Mouse (Mus musculus): ENCODE results near the gene Gm4565. TPM values are rescaled to one million over a fixed set of nuclear protein-coding genes. Genes with fewer than 3 reads are reported as not detected.
"Not testable (repeated sequence)": the region's sequence is repeated elsewhere in the genome, so short reads cannot be mapped to it uniquely, and the experiment has no call there.

Gene Gm4565
- total RNA-seq (2021), result not detected
- long read RNA-seq, result 0 reads

DNA sequence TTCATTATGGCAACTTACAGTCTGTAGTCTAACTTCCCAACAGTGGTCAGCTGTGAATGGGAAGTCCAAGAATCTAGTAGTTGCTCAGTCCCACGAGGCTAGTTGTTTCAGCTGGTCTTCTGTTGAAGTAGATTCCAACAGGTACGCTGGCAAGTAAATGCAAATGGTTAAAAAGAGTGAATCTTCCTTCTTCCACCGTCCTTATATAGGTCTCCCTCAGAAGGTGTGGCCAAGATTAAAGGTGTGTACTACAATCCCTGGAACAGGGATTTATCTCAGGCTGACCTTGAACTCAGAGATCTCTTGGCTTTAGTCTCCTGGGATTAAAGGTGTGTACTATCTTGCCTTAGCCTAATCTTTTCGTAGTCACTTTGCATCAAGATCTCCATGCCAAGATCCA, at the start of gene Gm4565:
TSS of gene Gm4565 (minus strand) at position 101 of the 400 bp plus-strand sequence.
- not testable (repeated sequence) for DNase-seq (ENCODE audit: low spot score in 2 of 2)

DNA sequence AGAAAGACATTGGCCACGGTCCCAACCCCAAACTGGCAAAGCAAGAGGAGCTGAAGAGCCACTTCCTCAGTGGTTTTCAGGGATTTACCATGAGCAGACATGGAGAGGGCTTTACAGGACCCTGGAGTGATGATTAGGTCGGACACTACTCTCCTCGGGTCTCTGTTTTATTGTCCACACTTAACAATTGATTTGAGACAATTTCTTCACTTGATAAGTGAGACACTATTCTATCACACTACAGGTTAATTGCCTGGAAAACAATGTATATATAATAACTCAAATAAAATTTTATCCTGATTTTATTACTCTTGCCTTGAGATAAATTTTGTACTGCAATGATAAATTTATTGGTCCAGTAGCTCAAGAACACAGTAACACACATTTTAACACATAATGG, 22.7 kb downstream of the Gm4565 start, which contains the start of gene Gm4201:
TSS of gene Gm4201 (minus strand) at position 101 of the 400 bp plus-strand sequence.
- DNase-seq (ENCODE audit: low spot score in 2 of 2), result not testable (repeated sequence)

DNA sequence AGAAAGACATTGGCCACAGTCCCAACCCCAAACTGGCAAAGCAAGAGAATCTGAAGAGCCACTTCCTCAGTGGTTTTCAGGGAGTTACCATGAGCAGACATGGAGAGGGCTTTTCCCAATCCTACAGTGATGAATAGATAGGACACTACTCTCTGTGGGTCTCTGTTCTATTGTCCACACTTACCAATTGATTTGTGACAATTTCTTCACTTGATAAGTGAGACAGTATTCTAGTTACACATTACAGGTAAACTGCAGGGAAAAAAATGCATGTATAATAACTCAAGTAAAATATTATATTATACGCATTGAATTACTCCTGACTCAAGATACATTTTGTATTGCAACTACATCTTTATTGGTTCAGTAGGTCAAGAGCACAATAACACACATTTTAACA, 53.1 kb downstream of the Gm4565 start, which contains the start of gene Gm8677:
TSS of gene Gm8677 (minus strand) at position 101 of the 400 bp plus-strand sequence.
- not testable (repeated sequence) for DNase-seq (ENCODE audit: low spot score in 2 of 2)

Other genes with a start within 250 kb of the Gm4565 start
- gene Gm8660, start 217.1 kb downstream of the Gm4565 start, total RNA-seq (2021), result not detected
- not detected for gene Vmn1r148, start 174.5 kb downstream of the Gm4565 start, total RNA-seq (2021)
- gene Vmn1r149, start 149.9 kb downstream of the Gm4565 start, total RNA-seq (2021), result not detected
- gene Gm10665, start 124.1 kb downstream of the Gm4565 start, total RNA-seq (2021), result not detected
- gene Vmn1r151, start 88.4 kb downstream of the Gm4565 start, total RNA-seq (2021), result not detected
- not detected for gene Vmn1r152, start 65.2 kb downstream of the Gm4565 start, total RNA-seq (2021)
- not detected for gene Gm8677, start 53.2 kb downstream of the Gm4565 start, total RNA-seq (2021)
- gene Gm4201, start 22.8 kb downstream of the Gm4565 start, total RNA-seq (2021), result not detected
- not detected for gene Vmn1r155, start 69.9 kb upstream of the Gm4565 start, total RNA-seq (2021)
- gene Gm8693, start 104.2 kb upstream of the Gm4565 start, total RNA-seq (2021), result not detected
- gene Gm4567, start 131.6 kb upstream of the Gm4565 start, total RNA-seq (2021), result not detected
- not detected for gene Vmn1r157, start 173.6 kb upstream of the Gm4565 start, total RNA-seq (2021)
- not detected for gene Vmn1r158, start 202.7 kb upstream of the Gm4565 start, total RNA-seq (2021)